Mouse (Mus musculus) neural tube, embryonic 12.5 days (tissue): Measurements from ENCODE around the gene Cckar. TPM values are rescaled to one million over a fixed set of nuclear protein-coding genes. Genes with fewer than 3 reads are reported as not detected.
"Not testable (repeated sequence)": the region's sequence is repeated elsewhere in the genome, so short reads cannot be mapped to it uniquely, and the experiment has no call there.

Source experiments
- ATAC-seq: fragments of 200-750 bp; cut with Nextera tagmentation; 2 replicates; pipeline ENCODE4 v1.8.0; 2017; ENCODE audit warnings: low read depth, mild to moderate bottlenecking, moderate TSS enrichment, moderate library complexity; ENCODE audit not compliant: low FRiP score
- H3K27ac ChIP-seq: fragments of 300-500 bp; sonication (generic); 2 replicates; pipeline ENCODE4 v1.5.1; 2016
- H3K27me3 ChIP-seq: fragments of 300-500 bp; sonication (generic); replicated peaks from 2 replicates; pipeline ENCODE4 v1.6.1; 2016; ENCODE audit warnings: mild to moderate bottlenecking
- H3K36me3 ChIP-seq: fragments of 300-500 bp; sonication (generic); 2 replicates; pipeline ENCODE4 v1.6.1; 2016; ENCODE audit warnings: mild to moderate bottlenecking
- H3K4me1 ChIP-seq: fragments of 300-500 bp; sonication (generic); 2 replicates; pipeline ENCODE4 v1.6.1; 2016
- H3K4me2 ChIP-seq: fragments of 300-500 bp; sonication (generic); replicated peaks from 2 replicates; pipeline ENCODE4 v1.6.1; 2016; ENCODE audit warnings: mild to moderate bottlenecking
- H3K4me3 ChIP-seq: fragments of 300-500 bp; sonication (generic); 2 replicates; pipeline ENCODE4 v1.5.1; 2016
- H3K9ac ChIP-seq: fragments of 300-500 bp; sonication (generic); 2 replicates; pipeline ENCODE4 v1.6.1; 2016; ENCODE audit warnings: mild to moderate bottlenecking
- H3K9me3 ChIP-seq: fragments of 300-500 bp; sonication (generic); 2 replicates; pipeline ENCODE4 v1.6.1; 2016; ENCODE audit warnings: mild to moderate bottlenecking
- WGBS: fragments of 180-500 bp; shearing (Covaris S2); methylation state at CpG from one replicate; pipeline ENCODE4 v1.1.7; 2016; 5-methylcytosine and 5-hydroxymethylcytosine counted together
- polyA plus RNA-seq: library from polyadenylated mRNA; unstranded; fragments of >200 nt; fragmentation: Nextera tagmentation; extraction: Ambion mirVana; gene quantifications from 2 replicates; pipeline ENCODE4 v1.2.1, GENCODE M21; 2016

Cckar gene
- polyA plus RNA-seq, 1 experiment from 2014 or later: 2.2 TPM

- 89% methylated on average over 8 of the region's 8 CpGs for WGBS
Measured at GRCm38 (mm10) chr5:53692100-53692499, 15.4 kb downstream of the Cckar start.

GRCm38 (mm10) chr5:53691577-53691976, 15.9 kb downstream of the Cckar start:
- Histone ChIP-seq H3K4me3 (no peak overlapping the region), H3K9me3 (no peaks in the 10 kb centered on the region; the same call in 1 of the 2 replicates), H3K36me3 (no peaks in the 10 kb centered on the region), H3K4me2 (no peak overlapping the region), H3K9ac (no peak overlapping the region), H3K27ac (no peak overlapping the region), H3K27me3 (no peaks in the 10 kb centered on the region), H3K4me1 (no peaks in the 10 kb centered on the region)
- 78% methylated on average over 3 of the region's 3 CpGs for WGBS
- ATAC-seq: no peak

More at GRCm38 (mm10) chr5:53692100-53692499, 15.4 kb downstream of the Cckar start:
- Histone ChIP-seq H3K27me3 (no peaks in the 10 kb centered on the region), H3K36me3 (no peaks in the 10 kb centered on the region), H3K4me2 (no peak overlapping the region), H3K4me3 (no peak overlapping the region), H3K9ac (no peak overlapping the region), H3K9me3 (no peaks in the 10 kb centered on the region; the same call in 1 of the 2 replicates), H3K4me1 (no peaks in the 10 kb centered on the region), H3K27ac (no peak overlapping the region)
- no peak for ATAC-seq

GRCm38 (mm10) chr5:53688326-53688725, 19.2 kb downstream of the Cckar start:
- Histone ChIP-seq H3K9me3 (no peaks in the 10 kb centered on the region; the same call in 1 of the 2 replicates), H3K9ac (no peak overlapping the region), H3K27ac (no peak overlapping the region), H3K4me1 (no peaks in the 10 kb centered on the region), H3K4me3 (no peak overlapping the region), H3K4me2 (no peak overlapping the region), H3K36me3 (no peaks in the 10 kb centered on the region), H3K27me3 (no peaks in the 10 kb centered on the region)
- WGBS: 87% methylated on average over 7 of the region's 7 CpGs
- ATAC-seq: no peak

GRCm38 (mm10) chr5:53686379-53686778, 21.1 kb downstream of the Cckar start:
- H3K4me1 ChIP-seq: no peaks in the 10 kb centered on the region
- no peak overlapping the region for H3K27ac ChIP-seq
- ATAC-seq: no peak
- no peaks in the 10 kb centered on the region for H3K9me3 ChIP-seq
- 82% methylated on average over 2 of the region's 2 CpGs for WGBS
- no peak overlapping the region for H3K4me3 ChIP-seq
- H3K9ac ChIP-seq: no peak overlapping the region
- no peaks in the 10 kb centered on the region for H3K36me3 ChIP-seq
- no peak overlapping the region for H3K4me2 ChIP-seq
- no peaks in the 10 kb centered on the region for H3K27me3 ChIP-seq

- Histone ChIP-seq H3K4me3 (no peak overlapping the region), H3K27ac (no peak overlapping the region), H3K9ac (no peak overlapping the region), H3K4me2 (no peak overlapping the region), H3K4me1 (no peaks in the 10 kb centered on the region), H3K36me3 (no peaks in the 10 kb centered on the region), H3K9me3 (no peaks in the 10 kb centered on the region), H3K27me3 (no peaks in the 10 kb centered on the region)
- 88% methylated on average over 4 of the region's 4 CpGs for WGBS
- no peak for ATAC-seq
Measured at GRCm38 (mm10) chr5:53685623-53686022, 21.9 kb downstream of the Cckar start.

GRCm38 (mm10) chr5:53684417-53684816, 23.1 kb downstream of the Cckar start:
- Histone ChIP-seq H3K27ac (no peak overlapping the region), H3K4me1 (no peaks in the 10 kb centered on the region), H3K9ac (no peak overlapping the region), H3K9me3 (no peaks in the 10 kb centered on the region), H3K36me3 (no peaks in the 10 kb centered on the region), H3K4me3 (no peak overlapping the region), H3K4me2 (no peak overlapping the region), H3K27me3 (no peaks in the 10 kb centered on the region)
- ATAC-seq: no peak
- WGBS: 88% methylated on average over 1 of the region's 1 CpGs

- no peak for ATAC-seq
- no peaks in the 10 kb centered on the region for H3K4me1 ChIP-seq
- no peaks in the 10 kb centered on the region for H3K36me3 ChIP-seq
- H3K9me3 ChIP-seq: no peaks in the 10 kb centered on the region
- no peak overlapping the region for H3K9ac ChIP-seq
- no peak overlapping the region for H3K4me2 ChIP-seq
- no peak overlapping the region for H3K4me3 ChIP-seq
- no peaks in the 10 kb centered on the region for H3K27me3 ChIP-seq
- H3K27ac ChIP-seq: no peak overlapping the region
- 82% methylated on average over 3 of the region's 3 CpGs for WGBS
Measured at GRCm38 (mm10) chr5:53683916-53684315, 23.6 kb downstream of the Cckar start.

GRCm38 (mm10) chr5:53679651-53680050, 27.9 kb downstream of the Cckar start:
- H3K4me1 ChIP-seq: no peaks in the 10 kb centered on the region
- no peak overlapping the region for H3K9ac ChIP-seq
- no peak overlapping the region for H3K4me3 ChIP-seq
- no peak overlapping the region for H3K27ac ChIP-seq
- H3K36me3 ChIP-seq: no peaks in the 10 kb centered on the region
- WGBS: 66% methylated on average over 6 of the region's 6 CpGs
- H3K27me3 ChIP-seq: no peaks in the 10 kb centered on the region
- no peak overlapping the region for H3K4me2 ChIP-seq
- H3K9me3 ChIP-seq: no peaks in the 10 kb centered on the region
- no peak for ATAC-seq

GRCm38 (mm10) chr5:53678036-53678767, 29.3 kb downstream of the Cckar start:
- WGBS: 59% methylated on average over 13 of the region's 13 CpGs
- no peak overlapping the region for H3K9ac ChIP-seq

GRCm38 (mm10) chr5:53676671-53677070, 30.8 kb downstream of the Cckar start:
- ATAC-seq: no peak
- H3K36me3 ChIP-seq: no peaks in the 10 kb centered on the region
- no peak overlapping the region for H3K4me3 ChIP-seq
- 88% methylated on average over 8 of the region's 8 CpGs for WGBS
- H3K27me3 ChIP-seq: no peaks in the 10 kb centered on the region
- no peak overlapping the region for H3K4me2 ChIP-seq
- no peak overlapping the region for H3K27ac ChIP-seq
- H3K9me3 ChIP-seq: no peaks in the 10 kb centered on the region
- no peak overlapping the region for H3K9ac ChIP-seq
- no peaks in the 10 kb centered on the region for H3K4me1 ChIP-seq

More at GRCm38 (mm10) chr5:53678036-53678767, 29.3 kb downstream of the Cckar start:
- Histone ChIP-seq H3K27ac (no peak overlapping the region), H3K27me3 (no peaks in the 10 kb centered on the region), H3K4me2 (no peak overlapping the region), H3K9me3 (no peaks in the 10 kb centered on the region), H3K4me1 (no peaks in the 10 kb centered on the region), H3K36me3 (no peaks in the 10 kb centered on the region), H3K4me3 (no peak overlapping the region)
- no peak for ATAC-seq

- not testable (repeated sequence) for H3K36me3 ChIP-seq, H3K9ac ChIP-seq, H3K27me3 ChIP-seq, H3K27ac ChIP-seq, H3K4me2 ChIP-seq, H3K9me3 ChIP-seq, ATAC-seq, H3K4me3 ChIP-seq, H3K4me1 ChIP-seq
- 78% methylated on average over 6 of the region's 6 CpGs for WGBS
Measured at GRCm38 (mm10) chr5:53673493-53674150, 33.9 kb downstream of the Cckar start.

- Histone ChIP-seq H3K4me2 (no peak overlapping the region), H3K9ac (no peak overlapping the region), H3K9me3 (no peaks in the 10 kb centered on the region), H3K4me1 (no peaks in the 10 kb centered on the region), H3K27ac (no peak overlapping the region), H3K36me3 (no peaks in the 10 kb centered on the region), H3K4me3 (no peak overlapping the region), H3K27me3 (no peaks in the 10 kb centered on the region)
- 23% methylated on average over 5 of the region's 5 CpGs for WGBS
- peak; percentile 88 for ATAC-seq
Measured at GRCm38 (mm10) chr5:53672352-53672751, 35.2 kb downstream of the Cckar start.
